Mouse (Mus musculus) liver, embryonic 14.5 days (tissue): ENCODE data around the gene Rbfox1.

Source experiments
- CTCF ChIP-seq: IDR thresholded peaks from 2 replicates; pipeline ENCODE4 v1.5.1; 2016; ENCODE audit warnings: antibody characterized with exemption, low read depth, control low read depth
- EP300 ChIP-seq: IDR thresholded peaks from 2 replicates; pipeline ENCODE4 v1.6.1; 2016; ENCODE audit warnings: antibody characterized with exemption, low read depth

DNA sequence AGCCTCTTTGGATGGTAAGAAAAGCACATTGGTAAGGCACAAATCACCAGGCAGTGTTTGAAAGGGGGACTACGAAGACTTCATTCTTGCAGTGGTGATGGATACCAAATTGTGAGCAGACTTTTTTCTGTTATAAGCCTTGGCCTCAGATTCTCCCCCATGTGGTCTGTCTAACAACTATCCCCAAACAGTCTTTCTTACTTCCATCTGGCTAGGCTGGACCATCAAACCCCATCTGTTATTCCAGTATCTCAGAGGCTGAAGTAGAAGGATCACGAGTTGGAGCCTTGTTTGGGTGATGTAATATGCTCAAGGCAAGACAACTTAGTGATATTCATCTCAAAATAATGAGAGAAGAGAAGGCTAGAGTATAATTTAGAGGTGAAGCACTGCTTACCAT, 922.7 kb downstream of the Rbfox1 start:
- TF ChIP-seq CTCF (no peak), EP300 (no peak)
